11 mouse cellular contexts compared by ENCODE assay signal in the genomic region with DNA sequence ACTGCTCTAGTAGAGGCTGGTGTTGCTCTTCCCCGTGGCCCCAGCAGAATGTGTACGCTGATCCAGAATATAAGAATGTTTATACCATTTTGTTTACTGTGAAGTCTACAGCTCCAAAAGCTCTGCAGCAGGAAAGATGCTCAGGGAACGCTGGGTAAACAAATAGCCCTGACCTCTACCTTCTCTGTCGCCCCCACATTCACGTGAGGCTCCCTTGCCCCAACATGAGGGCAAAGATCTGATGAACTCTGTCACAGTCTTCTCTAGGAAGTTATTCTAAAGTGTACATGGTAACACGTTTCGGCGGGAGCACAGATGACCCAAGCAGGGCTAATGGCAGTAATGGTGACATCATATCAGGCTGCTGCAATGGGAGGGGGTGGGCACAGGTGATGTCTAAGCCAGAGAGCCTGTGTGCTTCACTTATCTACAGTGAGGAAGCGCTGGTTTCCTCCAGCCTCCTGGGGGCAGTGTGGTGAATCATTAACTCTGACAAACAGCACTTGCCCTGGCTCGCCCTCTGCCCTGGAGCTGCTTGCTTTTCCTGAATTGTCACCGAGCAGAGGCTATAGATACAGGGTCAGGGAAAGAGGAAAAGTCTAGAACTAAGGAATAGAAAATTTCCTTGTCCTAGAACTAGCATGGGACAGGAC. TPM values are rescaled to one million over a fixed set of nuclear protein-coding genes. Genes with fewer than 3 reads are reported as not detected.
A peak's percentile ranks its signal among the peaks of the same experiment; 100 is the strongest.
DNase-seq lines count a peak whose midpoint lies in the region; ATAC-seq and TF ChIP-seq lines count a peak whose summit lies in the region.
"Had no signal": no experiment of that assay in that cellular context is flagged by ENCODE, and none has a peak within 500 bp of the region (broad histone marks: within the 10 kb centered on the region; RNA-seq: fewer than 3 reads in every experiment).

No protein-coding gene starts in this region.

- H3K36me3 ChIP-seq in heart, adult 2 months (ENCODE audit: control insufficient read depth, insufficient read depth, low read length): no peaks in the 10 kb centered on the region
- H3K36me3 ChIP-seq in ES-Bruce4 (ENCODE audit: control insufficient read depth, insufficient read depth, low read length, poor library complexity, severe bottlenecking): no peaks in the 10 kb centered on the region
- peaks cover 4% of the 10 kb centered on the region; the same call in 1 of the 2 replicates for H3K36me3 ChIP-seq in intestine, embryonic 16.5 days (ENCODE audit: control insufficient read depth, insufficient read depth, low read length)
- peaks cover 3% of the 10 kb centered on the region for H3K36me3 ChIP-seq in liver, embryonic 13.5 days
- peaks cover 80% of the 10 kb centered on the region for H3K36me3 ChIP-seq in midbrain, embryonic 10.5 days
- H3K36me3 ChIP-seq in hindbrain, embryonic 14.5 days (replicated peaks; ENCODE audit: control insufficient read depth, insufficient read depth): peaks cover 52% of the 10 kb centered on the region

- TF ChIP-seq POLR2A in heart, adult 2 months (IDR thresholded peaks at IDR 0.05; ENCODE audit: insufficient read depth, low read depth, low read length): no peak
- TF ChIP-seq POLR2A in ES-Bruce4 (IDR thresholded peaks at IDR 0.05; ENCODE audit: insufficient read depth, low read length): no peak

- H3K27me3 ChIP-seq in heart, adult 2 months (ENCODE audit: control insufficient read depth, insufficient read depth, low read length): no peaks in the 10 kb centered on the region
- no peaks in the 10 kb centered on the region for H3K27me3 ChIP-seq in ES-Bruce4 (ENCODE audit: control insufficient read depth, insufficient read depth, low read length, poor library complexity, severe bottlenecking)
- H3K27me3 ChIP-seq in intestine, embryonic 16.5 days (replicated peaks; ENCODE audit: control insufficient read depth, insufficient read depth, low read length): no peaks in the 10 kb centered on the region
- H3K27me3 ChIP-seq in liver, embryonic 13.5 days: peaks cover 21% of the 10 kb centered on the region; the same call in 1 of the 2 replicates
- H3K27me3 ChIP-seq in midbrain, embryonic 10.5 days (ENCODE audit: low read depth, poor library complexity, severe bottlenecking): 0 out of 2 replicates have a peak, but pooled peaks cover 7% of the 10 kb centered on the region
- H3K27me3 ChIP-seq in hindbrain, embryonic 14.5 days (ENCODE audit: control insufficient read depth, insufficient read depth, low read length): no peaks in the 10 kb centered on the region

- TF ChIP-seq EP300 in heart, adult 2 months (IDR thresholded peaks at IDR 0.05; ENCODE audit: insufficient read depth, low read depth, low read length): no peak
- TF ChIP-seq EP300 in ES-Bruce4 (IDR thresholded peaks at IDR 0.05; ENCODE audit: insufficient read depth, low read depth, low read length): no peak

- H3K4me1 ChIP-seq in heart, adult 2 months (ENCODE audit: control insufficient read depth, insufficient read depth, low read length): no peaks in the 10 kb centered on the region
- H3K4me1 ChIP-seq in ES-Bruce4 (ENCODE audit: control insufficient read depth, insufficient read depth, low read length): no peaks in the 10 kb centered on the region
- H3K4me1 ChIP-seq in intestine, embryonic 16.5 days (ENCODE audit: control insufficient read depth, insufficient read depth, low read length): peaks cover 24% of the 10 kb centered on the region
- peaks cover 58% of the 10 kb centered on the region for H3K4me1 ChIP-seq in liver, embryonic 13.5 days (replicated peaks)
- peaks cover 43% of the 10 kb centered on the region for H3K4me1 ChIP-seq in midbrain, embryonic 10.5 days
- peaks cover 17% of the 10 kb centered on the region for H3K4me1 ChIP-seq in hindbrain, embryonic 14.5 days (replicated peaks; ENCODE audit: control insufficient read depth, insufficient read depth, low read length)

- H3K4me3 ChIP-seq in heart, adult 2 months: no peak overlapping the region
- no peak overlapping the region for H3K4me3 ChIP-seq in ES-Bruce4 (ENCODE audit: low read depth, low read length)
- H3K4me3 ChIP-seq in intestine, embryonic 16.5 days (ENCODE audit: low read length): no peak overlapping the region
- no peak overlapping the region for H3K4me3 ChIP-seq in liver, embryonic 13.5 days (replicated peaks)
- H3K4me3 ChIP-seq in midbrain, embryonic 10.5 days: no peak overlapping the region
- H3K4me3 ChIP-seq in hindbrain, embryonic 14.5 days (replicated peaks; ENCODE audit: low read length): no peak overlapping the region

- 62% methylated on average over 11 of the region's 11 CpGs for WGBS in heart, adult 2 months
- WGBS in intestine, embryonic 16.5 days: 26% methylated on average over 11 of the region's 11 CpGs
- WGBS in liver, embryonic 13.5 days (ENCODE audit: insufficient replicate concordance): 32% methylated on average over 11 of the region's 11 CpGs
- WGBS in midbrain, embryonic 10.5 days: 74% methylated on average over 11 of the region's 11 CpGs
- WGBS in hindbrain, embryonic 14.5 days: 64% methylated on average over 11 of the region's 11 CpGs

- H3K9ac ChIP-seq in heart, adult 2 months (ENCODE audit: low read depth, low read length): no peak overlapping the region
- no peak overlapping the region for H3K9ac ChIP-seq in ES-Bruce4 (ENCODE audit: low read depth, poor library complexity, severe bottlenecking)
- 0 out of 2 replicates have a peak overlapping the region, but pooled peaks have one; percentile 1 for H3K9ac ChIP-seq in intestine, embryonic 16.5 days (ENCODE audit: low read depth, low read length)
- H3K9ac ChIP-seq in liver, embryonic 13.5 days: no peak overlapping the region
- no peak overlapping the region for H3K9ac ChIP-seq in hindbrain, embryonic 14.5 days

- ATAC-seq in intestine, embryonic 16.5 days: peak; percentile 93
- ATAC-seq in liver, embryonic 13.5 days (ENCODE audit: low read depth): peak; percentile 52
- ATAC-seq in hindbrain, embryonic 14.5 days (ENCODE audit: low FRiP score): no peak

- DNase-seq in heart, adult 2 months: no peak
- DNase-seq in heart, postnatal 14 days: no peak
- DNase-seq in liver, embryonic 13.5 days: no peak
- no peak for DNase-seq in testis, postnatal 14 days (ENCODE audit: low spot score)
- no peak for DNase-seq in midbrain, embryonic 10.5 days (ENCODE audit: low spot score)
- no peak for DNase-seq in hindbrain, embryonic 14.5 days (ENCODE audit: low spot score)

- no peak overlapping the region for H3K4me2 ChIP-seq in intestine, embryonic 16.5 days (ENCODE audit: low read depth, low read length)
- H3K4me2 ChIP-seq in liver, embryonic 13.5 days: 0 out of 2 replicates have a peak overlapping the region, but pooled peaks have one; percentile 10
- H3K4me2 ChIP-seq in hindbrain, embryonic 14.5 days (replicated peaks): no peak overlapping the region

- intact Hi-C loops in heart, adult 2 months (cut with DNase I): loop anchor here (5.0 kb wide), 1 partner anchor 38 kb away; no protein-coding TSS in a partner anchor
- intact Hi-C loops in heart, postnatal 14 days (cut with DNase I): loop anchor here (5.0 kb wide), 1 partner anchor 83 kb away; no protein-coding TSS in a partner anchor

- H3K79me2 ChIP-seq in heart, adult 2 months (replicated peaks; ENCODE audit: control insufficient read depth, insufficient read depth, low read length): no peaks in the 10 kb centered on the region

- peak; percentile 46 for TF ChIP-seq CTCF in heart, adult 2 months (IDR thresholded peaks at IDR 0.05)
- peak; percentile 61 for TF ChIP-seq CTCF in ES-Bruce4 (IDR thresholded peaks at IDR 0.05; ENCODE audit: low read depth, low read length)

- no peak overlapping the region for H3K27ac ChIP-seq in heart, adult 2 months
- no peak overlapping the region; the same call in 1 of the 2 replicates for H3K27ac ChIP-seq in ES-Bruce4 (ENCODE audit: insufficient read depth, low read length)
- H3K27ac ChIP-seq in intestine, embryonic 16.5 days (ENCODE audit: low read length): peak overlapping the region; percentile 71
- peak overlapping the region; percentile 70 for H3K27ac ChIP-seq in liver, embryonic 13.5 days
- H3K27ac ChIP-seq in midbrain, embryonic 10.5 days (replicated peaks): no peak overlapping the region
- H3K27ac ChIP-seq in hindbrain, embryonic 14.5 days: no peak overlapping the region

- H3K9me3 ChIP-seq in ES-Bruce4 (replicated peaks; ENCODE audit: control insufficient read depth, insufficient read depth, low read length, poor library complexity, severe bottlenecking): no peaks in the 10 kb centered on the region
- no peaks in the 10 kb centered on the region for H3K9me3 ChIP-seq in intestine, embryonic 16.5 days (ENCODE audit: control insufficient read depth, low read length)
- H3K9me3 ChIP-seq in liver, embryonic 13.5 days (replicated peaks): no peaks in the 10 kb centered on the region
- no peaks in the 10 kb centered on the region for H3K9me3 ChIP-seq in midbrain, embryonic 10.5 days (replicated peaks)
- H3K9me3 ChIP-seq in hindbrain, embryonic 14.5 days (ENCODE audit: control insufficient read depth, low read length): no peaks in the 10 kb centered on the region

RNA-seq across cellular contexts. Expression of a gene that starts 44.4 kb away (rescaled TPM):
- total RNA-seq in heart, adult 2 months (2021): not detected
- polyA plus RNA-seq in heart, adult 2 months (2012; rRNA removed): 0.43 TPM in 1 of 2 replicates, not detected in the other
- total RNA-seq in heart, postnatal 14 days (2021): not detected
- not detected in 2 replicates for polyA plus RNA-seq in ES-Bruce4 (2011; ENCODE audit: insufficient read depth, insufficient read length, low read depth, missing spikeins)
- polyA plus RNA-seq in intestine, embryonic 16.5 days (2015; fragmentation: Nextera tagmentation; extraction: Ambion mirVana): 34.8 and 45.4 TPM in 2 replicates
- 6.1 and 8.2 TPM in 2 replicates for polyA plus RNA-seq in liver, embryonic 13.5 days (2015; fragmentation: Nextera tagmentation; extraction: Ambion mirVana)
- polyA plus RNA-seq in midbrain, embryonic 10.5 days (2016; fragmentation: Nextera tagmentation; extraction: Ambion mirVana): not detected in 2 replicates
- polyA plus RNA-seq in hindbrain, embryonic 14.5 days (2014; fragmentation: Nextera tagmentation; extraction: Ambion mirVana): not detected in 2 replicates
- total RNA-seq: gastrocnemius, adult 8-10 months; layer of hippocampus, adult 8-10 months had no signal

RNA-seq across cellular contexts. Expression of a gene that starts 56.4 kb away (rescaled TPM):
- total RNA-seq in heart, adult 2 months (2021): not detected
- not detected in 2 replicates for polyA plus RNA-seq in heart, adult 2 months (2012; rRNA removed)
- total RNA-seq in heart, postnatal 14 days (2021): not detected
- polyA plus RNA-seq in ES-Bruce4 (2011; ENCODE audit: insufficient read depth, insufficient read length, low read depth, missing spikeins): not detected in 2 replicates
- polyA plus RNA-seq in intestine, embryonic 16.5 days (2015; fragmentation: Nextera tagmentation; extraction: Ambion mirVana): not detected in 2 replicates
- polyA plus RNA-seq in liver, embryonic 13.5 days (2015; fragmentation: Nextera tagmentation; extraction: Ambion mirVana): not detected in 2 replicates
- not detected in 2 replicates for polyA plus RNA-seq in midbrain, embryonic 10.5 days (2016; fragmentation: Nextera tagmentation; extraction: Ambion mirVana)
- polyA plus RNA-seq in hindbrain, embryonic 14.5 days (2014; fragmentation: Nextera tagmentation; extraction: Ambion mirVana): not detected in 2 replicates
- total RNA-seq: gastrocnemius, adult 8-10 months; layer of hippocampus, adult 8-10 months had no signal
- polyA plus RNA-seq: cortical plate, adult 2 months had no signal

Comparison
In these comparisons a context has a peak if more than half of its experiments do, and no peak if none do; other contexts are left out.
1. H3K27ac ChIP-seq: peak in intestine, embryonic 16.5 days (single experiment) and liver, embryonic 13.5 days (single experiment); none in heart, adult 2 months (single experiment), ES-Bruce4 (single experiment), midbrain, embryonic 10.5 days (single experiment) and hindbrain, embryonic 14.5 days (single experiment).